Mouse (Mus musculus): ENCODE measurements around the gene Cybc1.
A peak's percentile ranks its signal among the peaks of the same experiment; 100 is the strongest.

Gene Cybc1

GRCm38 (mm10) chr11:121229018-121229439 is at the start of gene Cybc1:
Gene Cybc1 (minus strand): TSS chr11:121229322.
- peak; percentile 90 for DNase-seq

- no peak for DNase-seq
These were observed 48.9 kb upstream of the Cybc1 start for GRCm38 (mm10) chr11:121278011-121278410.

GRCm38 (mm10) chr11:121277516-121277915 is 48.4 kb upstream of the Cybc1 start:
- DNase-seq, result no peak

GRCm38 (mm10) chr11:121261074-121261473 is 32.0 kb upstream of the Cybc1 start:
- DNase-seq, result no peak

- DNase-seq, result no peak
These were observed 31.2 kb upstream of the Cybc1 start for GRCm38 (mm10) chr11:121260211-121260906.

- DNase-seq, result peak; percentile 88
These were observed 30.3 kb upstream of the Cybc1 start, which contains the start of gene Foxk2 for GRCm38 (mm10) chr11:121259160-121260100. Gene Foxk2 (plus strand): TSS chr11:121259990.

GRCm38 (mm10) chr11:121250196-121250595 is 21.1 kb upstream of the Cybc1 start:
- DNase-seq, result no peak

- DNase-seq, result no peak
These were observed 10.5 kb upstream of the Cybc1 start for GRCm38 (mm10) chr11:121239669-121240068.

- peak; percentile 78 for DNase-seq
These were observed 8.4 kb upstream of the Cybc1 start for GRCm38 (mm10) chr11:121237345-121238128.

- peak; percentile 100 for DNase-seq
These were observed 7.6 kb upstream of the Cybc1 start, which contains the start of gene Narf for GRCm38 (mm10) chr11:121236564-121237344. Gene Narf (plus strand): TSS chr11:121237253.

- DNase-seq, result peak; percentile 60
These were observed 6.5 kb upstream of the Cybc1 start for GRCm38 (mm10) chr11:121235475-121236238.

- no peak for DNase-seq
These were observed 3.6 kb upstream of the Cybc1 start for GRCm38 (mm10) chr11:121232706-121233105.

- DNase-seq, result no peak
These were observed 2.6 kb upstream of the Cybc1 start for GRCm38 (mm10) chr11:121231628-121232291.

GRCm38 (mm10) chr11:121231191-121231590 is 2.1 kb upstream of the Cybc1 start:
- DNase-seq, result peak; percentile 85

- DNase-seq, result no peak
These were observed 749 bp downstream of the Cybc1 start for GRCm38 (mm10) chr11:121228129-121229017.

- no peak for DNase-seq
These were observed 7.7 kb downstream of the Cybc1 start for GRCm38 (mm10) chr11:121221321-121222010.

GRCm38 (mm10) chr11:121220771-121221170 is 8.4 kb downstream of the Cybc1 start:
- DNase-seq, result no peak

GRCm38 (mm10) chr11:121219776-121220175 is 9.3 kb downstream of the Cybc1 start:
- no peak for DNase-seq

GRCm38 (mm10) chr11:121216831-121217230 is 12.3 kb downstream of the Cybc1 start:
- DNase-seq, result no peak

Data from kidney, adult 9 months (tissue).